Mouse (Mus musculus): ENCODE measurements around the gene Stard3nl. TPM values are rescaled to one million over a fixed set of nuclear protein-coding genes. Genes with fewer than 3 reads are reported as not detected.

The Stard3nl gene
- polyA plus RNA-seq (2016; fragmentation: Nextera tagmentation; extraction: Ambion mirVana) = 128 and 132 TPM in 2 replicates

DNA sequence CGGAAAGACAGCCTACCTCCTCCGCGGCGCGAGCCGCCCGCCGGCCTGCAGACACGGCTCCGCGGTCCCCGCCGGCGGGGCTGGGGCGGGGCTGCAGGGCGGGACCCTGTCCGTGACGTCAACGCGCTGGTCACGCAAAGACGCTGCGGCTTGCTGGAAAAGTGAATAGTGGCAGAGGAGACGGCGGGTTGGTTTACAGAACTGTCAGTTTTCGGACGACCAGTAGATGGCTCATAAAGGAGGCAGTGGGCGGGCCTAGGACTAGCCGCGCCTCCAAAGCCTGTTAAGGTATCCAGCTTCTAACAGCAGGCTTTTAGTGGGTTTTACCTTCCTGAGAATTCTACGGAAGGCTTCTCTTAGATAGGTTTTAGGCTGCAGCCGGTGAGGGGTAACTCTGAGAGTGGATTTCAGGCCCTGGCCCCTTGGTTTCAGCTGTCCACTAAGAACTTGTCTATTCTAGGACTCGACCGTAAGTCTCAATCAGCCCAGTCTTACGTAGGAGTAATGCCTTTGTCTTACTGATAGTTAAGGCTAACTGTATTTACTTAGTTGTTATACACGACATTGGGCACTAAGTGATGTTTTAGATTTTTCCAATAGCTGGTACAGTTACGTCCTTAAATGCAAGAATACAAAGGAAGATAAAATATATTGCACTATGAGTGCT lies at the start of gene Stard3nl:
TSS of gene Stard3nl (minus strand) at position 108 of the 667 bp plus-strand sequence.
- Histone ChIP-seq H3K27ac (peak within 1 kb of the TSS; percentile 83), H3K4me1 (peaks cover 18% of the 10 kb centered on the region), H3K4me3 (replicated peaks) (peak within 1 kb of the TSS; percentile 82), H3K9ac (peak within 1 kb of the TSS; percentile 89), H3K4me2 (peak within 1 kb of the TSS; percentile 60), H3K27me3 (no peaks in the 10 kb centered on the region), H3K9me3 (no peaks in the 10 kb centered on the region), H3K36me3 (replicated peaks) (no peaks in the 10 kb centered on the region)
- 1% methylated on average over 37 of the region's 37 CpGs for WGBS
- ATAC-seq (ENCODE audit: low FRiP score) = peak; percentile 99

DNA sequence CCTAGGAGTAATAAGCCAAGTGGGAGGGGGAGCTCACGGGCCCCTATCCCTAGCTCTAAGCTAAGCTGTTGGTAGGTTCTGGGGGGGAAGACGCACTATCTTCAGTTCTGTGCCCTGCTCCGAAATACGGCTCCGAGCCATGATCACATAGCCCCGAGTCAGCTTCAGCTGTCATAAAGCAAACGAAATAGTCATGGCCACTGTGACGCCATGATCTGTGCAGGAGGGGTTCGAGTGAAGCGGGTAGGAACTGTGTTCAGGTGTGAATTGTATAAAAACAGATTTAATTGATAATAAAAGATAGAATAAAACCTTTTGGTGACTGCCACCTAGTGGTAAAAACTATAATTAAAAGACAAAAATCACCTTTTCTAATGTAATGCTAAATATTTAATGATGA lies 42.4 kb upstream of the Stard3nl start:
- H3K9ac ChIP-seq = no peak overlapping the region
- no peaks in the 10 kb centered on the region for H3K27me3 ChIP-seq
- H3K36me3 ChIP-seq (replicated peaks) = no peaks in the 10 kb centered on the region
- no peak overlapping the region for H3K4me3 ChIP-seq (replicated peaks)
- no peak overlapping the region for H3K27ac ChIP-seq
- H3K4me2 ChIP-seq = no peak overlapping the region
- no peaks in the 10 kb centered on the region for H3K4me1 ChIP-seq
- H3K9me3 ChIP-seq = no peaks in the 10 kb centered on the region
- ATAC-seq (ENCODE audit: low FRiP score) = no peak
- 80% methylated on average over 10 of the region's 10 CpGs for WGBS

DNA sequence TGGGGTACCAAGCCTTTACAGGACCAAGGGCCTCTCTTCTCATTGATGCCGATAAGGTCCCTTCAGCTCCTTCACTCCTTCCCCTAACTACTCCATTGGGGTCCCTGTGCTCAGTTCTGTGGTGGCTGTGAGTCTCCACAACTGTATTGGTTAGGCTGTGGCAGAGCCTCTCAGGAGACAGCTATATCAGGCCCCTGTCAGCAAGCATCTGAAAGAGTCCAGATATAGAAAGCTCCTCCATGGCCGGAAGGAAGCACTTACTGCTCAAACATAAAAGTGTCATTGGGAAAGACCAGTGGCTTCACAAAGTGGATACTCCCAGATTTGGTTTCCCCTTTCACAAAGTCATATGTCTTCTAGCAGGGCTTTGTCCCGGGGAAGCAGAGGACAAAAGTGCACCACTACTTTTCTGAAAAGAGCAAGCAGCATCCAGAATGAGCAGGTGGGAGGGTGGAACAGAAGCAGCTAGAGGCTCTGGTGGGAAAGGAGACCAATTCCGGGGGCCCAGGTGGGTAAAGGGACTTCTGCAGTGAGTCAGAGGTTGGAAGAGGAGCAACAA lies 34.3 kb upstream of the Stard3nl start:
- Histone ChIP-seq H3K27ac (no peak overlapping the region), H3K4me2 (no peak overlapping the region), H3K9ac (no peak overlapping the region), H3K4me1 (no peaks in the 10 kb centered on the region), H3K27me3 (no peaks in the 10 kb centered on the region), H3K4me3 (replicated peaks) (no peak overlapping the region), H3K9me3 (no peaks in the 10 kb centered on the region), H3K36me3 (replicated peaks) (no peaks in the 10 kb centered on the region)
- 86% methylated on average over 4 of the region's 4 CpGs for WGBS
- ATAC-seq (ENCODE audit: low FRiP score) = no peak

GRCm38 (mm10) chr13:19428076-19428475 lies 32.5 kb upstream of the Stard3nl start:
- Histone ChIP-seq H3K27me3 (no peaks in the 10 kb centered on the region), H3K4me2 (no peak overlapping the region), H3K4me3 (replicated peaks) (no peak overlapping the region), H3K27ac (no peak overlapping the region), H3K9ac (no peak overlapping the region), H3K36me3 (replicated peaks) (no peaks in the 10 kb centered on the region), H3K4me1 (no peaks in the 10 kb centered on the region), H3K9me3 (no peaks in the 10 kb centered on the region)
- 91% methylated on average over 5 of the region's 5 CpGs for WGBS
- no peak for ATAC-seq (ENCODE audit: low FRiP score)

- no peak overlapping the region for H3K4me2 ChIP-seq
- no peak overlapping the region for H3K4me3 ChIP-seq (replicated peaks)
- no peaks in the 10 kb centered on the region for H3K36me3 ChIP-seq (replicated peaks)
- WGBS = 76% methylated on average over 4 of the region's 4 CpGs
- no peaks in the 10 kb centered on the region for H3K4me1 ChIP-seq
- no peak overlapping the region for H3K9ac ChIP-seq
- ATAC-seq (ENCODE audit: low FRiP score) = no peak
- no peak overlapping the region for H3K27ac ChIP-seq
- no peaks in the 10 kb centered on the region for H3K27me3 ChIP-seq
- no peaks in the 10 kb centered on the region for H3K9me3 ChIP-seq
Observed at GRCm38 (mm10) chr13:19424563-19424962, 29.0 kb upstream of the Stard3nl start.

DNA sequence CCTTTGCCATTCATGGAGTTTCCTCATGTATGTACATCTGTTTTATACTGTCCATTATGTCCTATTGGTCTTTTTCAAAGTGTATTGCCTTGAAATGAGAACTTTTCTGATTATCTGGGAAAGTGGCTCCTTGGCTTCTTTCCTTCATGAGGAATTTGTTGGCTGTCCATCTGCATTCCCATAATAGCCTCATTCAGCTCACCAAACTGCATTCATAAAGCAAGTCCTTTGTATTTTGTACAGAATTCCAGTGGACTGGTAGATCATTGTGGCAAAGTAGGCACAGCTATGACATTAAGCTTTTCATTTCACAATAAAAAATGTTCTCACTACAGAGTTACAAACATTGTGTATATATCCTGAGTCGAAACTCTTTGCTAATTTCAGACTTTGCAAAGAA lies 26.9 kb upstream of the Stard3nl start:
- Histone ChIP-seq H3K27ac (no peak overlapping the region), H3K4me2 (no peak overlapping the region), H3K36me3 (replicated peaks) (no peaks in the 10 kb centered on the region), H3K4me1 (no peaks in the 10 kb centered on the region), H3K27me3 (no peaks in the 10 kb centered on the region), H3K9ac (no peak overlapping the region), H3K4me3 (replicated peaks) (no peak overlapping the region), H3K9me3 (no peaks in the 10 kb centered on the region)
- no peak for ATAC-seq (ENCODE audit: low FRiP score)
- WGBS = 76% methylated on average over 1 of the region's 1 CpGs

- no peak overlapping the region for H3K9ac ChIP-seq
- no peaks in the 10 kb centered on the region for H3K4me1 ChIP-seq
- no peak overlapping the region for H3K4me2 ChIP-seq
- 94% methylated on average over 4 of the region's 4 CpGs for WGBS
- H3K4me3 ChIP-seq (replicated peaks) = no peak overlapping the region
- no peak overlapping the region for H3K27ac ChIP-seq
- no peak for ATAC-seq (ENCODE audit: low FRiP score)
- no peaks in the 10 kb centered on the region for H3K27me3 ChIP-seq
- no peaks in the 10 kb centered on the region for H3K36me3 ChIP-seq (replicated peaks)
- no peaks in the 10 kb centered on the region for H3K9me3 ChIP-seq
Observed at GRCm38 (mm10) chr13:19417885-19418521, 22.4 kb upstream of the Stard3nl start.

- 79% methylated on average over 8 of the region's 8 CpGs for WGBS
- H3K4me2 ChIP-seq = no peak overlapping the region
- H3K9ac ChIP-seq = no peak overlapping the region
- no peak overlapping the region for H3K4me3 ChIP-seq (replicated peaks)
- H3K36me3 ChIP-seq (replicated peaks) = no peaks in the 10 kb centered on the region
- no peak overlapping the region for H3K27ac ChIP-seq
- H3K9me3 ChIP-seq = no peaks in the 10 kb centered on the region
- no peaks in the 10 kb centered on the region for H3K27me3 ChIP-seq
- H3K4me1 ChIP-seq = no peaks in the 10 kb centered on the region
- no peak for ATAC-seq (ENCODE audit: low FRiP score)
Observed at GRCm38 (mm10) chr13:19415894-19416531, 20.4 kb upstream of the Stard3nl start.

DNA sequence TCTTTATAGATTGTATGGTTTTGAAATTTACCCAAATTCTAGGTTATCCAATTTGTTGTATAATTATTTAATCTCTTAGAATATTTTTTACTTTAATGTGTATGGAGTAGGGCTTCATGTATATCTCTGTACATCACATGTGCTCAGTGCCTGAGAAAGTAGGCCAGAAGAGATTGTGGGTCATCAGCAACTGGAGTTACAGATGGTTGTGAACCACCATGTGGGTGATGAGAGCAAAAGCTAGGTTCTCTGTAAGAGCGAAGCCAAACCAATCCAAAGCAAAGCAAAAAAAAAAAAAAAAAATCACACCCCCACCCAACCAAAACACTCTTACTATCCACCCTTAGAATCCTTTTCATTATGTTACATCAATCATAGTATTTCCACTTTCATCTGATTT lies 19.7 kb upstream of the Stard3nl start:
- no peak overlapping the region for H3K9ac ChIP-seq
- H3K27me3 ChIP-seq = no peaks in the 10 kb centered on the region
- no peak overlapping the region for H3K4me3 ChIP-seq (replicated peaks)
- no peak for ATAC-seq (ENCODE audit: low FRiP score)
- WGBS = 90% methylated on average over 1 of the region's 1 CpGs
- H3K36me3 ChIP-seq (replicated peaks) = no peaks in the 10 kb centered on the region
- H3K27ac ChIP-seq = no peak overlapping the region
- no peaks in the 10 kb centered on the region for H3K4me1 ChIP-seq
- H3K9me3 ChIP-seq = no peaks in the 10 kb centered on the region
- no peak overlapping the region for H3K4me2 ChIP-seq

- Histone ChIP-seq H3K36me3 (replicated peaks) (no peaks in the 10 kb centered on the region), H3K4me3 (replicated peaks) (no peak overlapping the region), H3K9ac (no peak overlapping the region), H3K27me3 (no peaks in the 10 kb centered on the region), H3K27ac (no peak overlapping the region), H3K9me3 (no peaks in the 10 kb centered on the region), H3K4me1 (no peaks in the 10 kb centered on the region), H3K4me2 (no peak overlapping the region)
- no peak for ATAC-seq (ENCODE audit: low FRiP score)
- WGBS = 92% methylated on average over 2 of the region's 2 CpGs
Observed at GRCm38 (mm10) chr13:19412334-19412939, 16.8 kb upstream of the Stard3nl start.

DNA sequence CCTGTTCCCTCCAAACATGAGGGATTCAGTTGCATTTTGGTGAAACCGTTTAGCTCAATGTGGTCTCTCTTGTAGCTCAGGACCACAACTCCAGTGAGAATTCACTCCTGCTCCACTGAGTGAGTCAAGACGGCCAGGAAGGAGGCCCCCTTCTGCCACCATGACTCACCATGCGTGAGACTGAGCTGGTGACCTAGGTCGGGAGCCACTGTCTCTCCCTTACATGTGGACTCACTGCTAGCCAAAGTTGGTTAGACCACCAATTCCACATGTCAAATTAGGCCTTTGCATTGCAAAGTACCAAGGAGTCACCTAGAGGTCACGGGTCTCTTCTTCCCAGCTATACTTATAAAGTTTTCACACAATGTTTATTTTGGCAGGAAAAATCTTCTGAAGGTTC lies 16.3 kb upstream of the Stard3nl start:
- Histone ChIP-seq H3K27me3 (no peaks in the 10 kb centered on the region), H3K4me2 (no peak overlapping the region), H3K36me3 (replicated peaks) (no peaks in the 10 kb centered on the region), H3K4me1 (no peaks in the 10 kb centered on the region), H3K9ac (no peak overlapping the region), H3K4me3 (replicated peaks) (no peak overlapping the region), H3K9me3 (no peaks in the 10 kb centered on the region), H3K27ac (no peak overlapping the region)
- no peak for ATAC-seq (ENCODE audit: low FRiP score)
- 85% methylated on average over 5 of the region's 5 CpGs for WGBS

GRCm38 (mm10) chr13:19410694-19411093 lies 15.1 kb upstream of the Stard3nl start:
- WGBS = 89% methylated on average over 4 of the region's 4 CpGs
- no peaks in the 10 kb centered on the region for H3K27me3 ChIP-seq
- no peaks in the 10 kb centered on the region for H3K9me3 ChIP-seq
- H3K4me1 ChIP-seq = no peaks in the 10 kb centered on the region
- H3K36me3 ChIP-seq (replicated peaks) = no peaks in the 10 kb centered on the region
- H3K9ac ChIP-seq = no peak overlapping the region
- no peak for ATAC-seq (ENCODE audit: low FRiP score)
- no peak overlapping the region for H3K4me3 ChIP-seq (replicated peaks)
- H3K4me2 ChIP-seq = no peak overlapping the region
- H3K27ac ChIP-seq = no peak overlapping the region

Measured in forebrain, embryonic 12.5 days (tissue).